Mouse (Mus musculus): Measurements from ENCODE around the gene Lnpk. TPM values are rescaled to one million over a fixed set of nuclear protein-coding genes. Genes with fewer than 3 reads are reported as not detected.
A peak's percentile ranks its signal among the peaks of the same experiment; 100 is the strongest.

Gene Lnpk
- 22.4 and 23.6 TPM in 2 replicates for polyA plus RNA-seq (2015; fragmentation: Nextera tagmentation; extraction: Ambion mirVana)

DNA sequence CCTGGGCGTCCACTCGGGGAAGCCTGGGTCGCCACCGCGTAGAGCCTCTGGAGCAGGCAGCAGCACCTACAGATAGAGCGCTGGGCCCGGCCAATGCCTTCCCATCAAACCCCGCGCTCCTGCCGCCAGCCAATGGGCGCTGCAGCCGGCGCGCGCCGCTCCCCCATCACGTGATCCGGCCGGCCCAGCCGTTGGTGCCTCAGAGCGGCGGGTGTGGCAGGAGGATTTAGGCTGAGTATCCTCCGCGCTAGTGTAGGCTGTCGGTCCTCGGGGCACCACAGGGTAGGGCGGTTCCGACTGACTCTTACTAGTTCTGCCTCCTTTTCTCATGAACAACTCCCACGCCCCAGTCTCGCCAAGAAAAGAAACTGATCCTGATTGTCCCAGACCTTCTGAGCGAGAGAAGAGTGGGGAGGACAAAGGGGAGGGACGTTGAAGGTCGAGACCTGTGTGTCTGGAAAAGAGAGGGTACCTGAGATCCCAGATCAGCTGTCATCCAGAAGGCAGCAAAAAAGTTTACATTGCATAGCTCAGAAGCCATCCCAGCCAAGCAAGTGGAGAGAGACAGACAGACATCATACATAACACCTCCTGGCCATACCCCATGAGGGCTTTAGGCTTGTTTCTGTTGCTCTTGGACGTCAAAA lies at the start of gene Lnpk:
TSS of gene Lnpk (minus strand) at position 593 of the 647 bp plus-strand sequence.
- peak within 1 kb of the TSS; percentile 99 for H3K4me3 ChIP-seq
- H3K4me2 ChIP-seq: peak within 1 kb of the TSS; percentile 83
- H3K27ac ChIP-seq: peak within 1 kb of the TSS; percentile 80
- H3K4me1 ChIP-seq: peaks cover 12% of the 10 kb centered on the region
- WGBS: under 1% methylated on average over 34 of the region's 34 CpGs
- H3K9me3 ChIP-seq: no peaks in the 10 kb centered on the region
- H3K9ac ChIP-seq: peak within 1 kb of the TSS; percentile 97
- ATAC-seq (ENCODE audit: borderline replicate concordance, extremely low read depth, low FRiP score, low TSS enrichment): peak; percentile 99
- H3K27me3 ChIP-seq: no peaks in the 10 kb centered on the region
- H3K36me3 ChIP-seq: no peaks in the 10 kb centered on the region

DNA sequence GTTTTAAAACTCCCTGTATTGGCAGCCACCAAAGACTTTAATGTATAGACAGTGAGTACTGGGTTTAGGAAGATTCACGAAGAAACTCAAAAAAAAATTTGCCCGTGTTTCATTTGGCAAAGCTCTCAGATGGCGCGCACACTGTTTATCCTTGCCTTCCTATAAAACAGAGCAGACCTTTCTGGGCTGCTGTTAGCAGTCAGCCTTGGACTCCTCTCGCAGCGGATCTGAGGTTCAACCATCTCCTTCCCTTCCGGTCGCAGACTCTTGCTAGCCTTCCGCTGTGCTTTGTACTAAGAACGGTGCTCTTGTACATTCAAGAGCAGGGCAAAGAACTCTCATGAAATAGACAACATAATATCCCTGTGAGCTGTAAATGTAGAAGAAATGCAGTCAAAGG lies 41.1 kb upstream of the Lnpk start:
- no peak overlapping the region for H3K4me2 ChIP-seq
- H3K4me3 ChIP-seq: no peak overlapping the region
- 77% methylated on average over 10 of the region's 10 CpGs for WGBS
- ATAC-seq (ENCODE audit: borderline replicate concordance, extremely low read depth, low FRiP score, low TSS enrichment): no peak
- H3K27ac ChIP-seq: no peak overlapping the region
- no peaks in the 10 kb centered on the region for H3K27me3 ChIP-seq
- H3K9me3 ChIP-seq: no peaks in the 10 kb centered on the region
- H3K4me1 ChIP-seq: no peaks in the 10 kb centered on the region
- H3K9ac ChIP-seq: no peak overlapping the region
- H3K36me3 ChIP-seq: no peaks in the 10 kb centered on the region

DNA sequence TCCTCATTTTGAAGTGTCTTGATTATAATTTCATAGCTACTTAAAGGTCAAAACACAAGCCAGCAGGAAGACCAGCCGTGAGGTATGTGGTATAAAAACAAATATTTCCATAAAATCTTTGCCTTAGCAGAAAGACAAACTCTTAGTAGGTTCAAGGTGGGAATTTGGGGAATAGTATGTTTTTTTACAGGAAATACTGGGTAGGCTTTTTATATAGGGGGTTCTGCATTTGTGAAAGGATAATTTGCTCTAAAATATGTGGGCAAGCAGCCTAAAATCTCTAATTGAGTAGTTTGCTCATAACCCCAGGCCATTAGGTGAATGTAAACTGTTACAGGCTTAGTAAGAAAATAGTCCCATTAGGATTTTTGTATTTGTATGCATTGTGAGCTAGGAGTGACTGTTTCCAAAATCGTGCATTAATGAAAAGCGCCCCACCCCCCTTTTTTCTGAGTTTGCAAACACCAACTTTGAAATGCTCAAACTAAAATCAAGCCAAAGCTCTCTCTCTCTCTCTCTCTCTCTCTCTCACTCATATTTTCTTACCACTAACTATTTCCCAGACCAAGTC lies 40.5 kb upstream of the Lnpk start:
- Histone ChIP-seq H3K4me3 (no peak overlapping the region), H3K9ac (no peak overlapping the region), H3K4me2 (no peak overlapping the region), H3K9me3 (no peaks in the 10 kb centered on the region), H3K36me3 (no peaks in the 10 kb centered on the region), H3K27ac (no peak overlapping the region), H3K4me1 (no peaks in the 10 kb centered on the region), H3K27me3 (no peaks in the 10 kb centered on the region)
- ATAC-seq (ENCODE audit: borderline replicate concordance, extremely low read depth, low FRiP score, low TSS enrichment): no peak
- WGBS: 68% methylated on average over 3 of the region's 3 CpGs

DNA sequence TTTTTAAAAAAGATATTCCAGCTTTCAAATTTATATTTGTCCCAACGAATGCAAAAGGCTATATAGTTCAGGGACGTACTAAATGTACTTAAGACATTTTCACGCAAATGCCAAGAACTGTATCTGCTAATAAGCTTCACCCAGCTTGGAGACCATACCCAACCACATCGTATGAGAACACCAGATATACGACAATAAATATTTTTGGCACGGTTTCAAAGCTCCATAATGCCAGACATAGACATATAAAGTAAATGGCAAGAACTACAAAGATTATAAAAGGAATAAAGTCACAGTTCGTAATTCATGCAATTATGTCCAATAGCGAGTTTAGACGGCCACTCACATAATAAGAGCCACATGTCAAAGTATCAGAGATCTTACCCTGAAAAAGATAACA lies 38.5 kb upstream of the Lnpk start:
- H3K9ac ChIP-seq: no peak overlapping the region
- H3K27ac ChIP-seq: no peak overlapping the region
- H3K4me2 ChIP-seq: no peak overlapping the region
- H3K27me3 ChIP-seq: no peaks in the 10 kb centered on the region
- ATAC-seq (ENCODE audit: borderline replicate concordance, extremely low read depth, low FRiP score, low TSS enrichment): no peak
- H3K36me3 ChIP-seq: no peaks in the 10 kb centered on the region
- WGBS: 53% methylated on average over 9 of the region's 9 CpGs
- H3K9me3 ChIP-seq: no peaks in the 10 kb centered on the region
- H3K4me1 ChIP-seq: no peaks in the 10 kb centered on the region
- H3K4me3 ChIP-seq: no peak overlapping the region

DNA sequence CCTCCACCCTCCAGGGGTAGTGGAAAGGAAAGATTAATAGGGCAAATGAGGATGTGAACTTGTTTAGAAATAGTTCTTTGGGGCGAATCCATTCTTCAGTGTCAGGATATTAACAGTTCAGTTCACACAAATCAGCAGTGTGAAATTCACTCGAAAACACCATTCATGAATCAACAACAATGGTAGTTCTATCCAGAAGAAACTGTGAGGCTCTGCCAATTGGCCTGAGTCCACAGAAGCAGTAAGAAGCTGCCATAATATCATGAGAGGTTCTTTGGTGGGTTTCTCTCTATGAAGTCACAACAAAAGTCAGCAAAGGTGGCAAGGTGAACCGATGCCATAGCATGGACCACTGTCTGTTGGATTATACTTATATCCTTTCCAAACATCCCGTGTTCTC lies 32.2 kb upstream of the Lnpk start:
- Histone ChIP-seq H3K9me3 (no peaks in the 10 kb centered on the region), H3K27ac (no peak overlapping the region), H3K27me3 (no peaks in the 10 kb centered on the region), H3K9ac (no peak overlapping the region), H3K4me3 (no peak overlapping the region), H3K4me1 (no peaks in the 10 kb centered on the region), H3K4me2 (no peak overlapping the region), H3K36me3 (no peaks in the 10 kb centered on the region)
- WGBS: 82% methylated on average over 4 of the region's 4 CpGs
- no peak for ATAC-seq (ENCODE audit: borderline replicate concordance, extremely low read depth, low FRiP score, low TSS enrichment)

DNA sequence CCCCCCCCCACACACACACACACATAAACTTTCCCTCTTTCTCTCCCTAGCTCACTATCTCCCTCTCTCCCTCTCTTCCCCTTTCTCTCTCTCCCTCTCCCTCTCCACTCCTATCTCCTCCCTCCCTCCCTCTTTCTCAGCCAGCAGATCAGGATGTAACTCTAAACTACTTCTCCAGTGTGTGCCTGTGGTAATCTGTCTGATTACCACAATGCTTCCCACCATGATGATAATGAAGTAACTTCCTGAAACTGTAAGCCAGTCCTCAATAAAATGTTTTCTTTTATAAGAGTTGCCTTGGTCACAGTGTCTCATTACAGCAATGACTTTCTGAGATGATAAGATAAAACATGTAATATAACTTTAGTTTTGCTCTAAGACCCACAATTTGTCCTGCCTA lies 30.1 kb upstream of the Lnpk start:
- H3K36me3 ChIP-seq: no peaks in the 10 kb centered on the region
- no peak overlapping the region for H3K27ac ChIP-seq
- H3K27me3 ChIP-seq: no peaks in the 10 kb centered on the region
- no peak overlapping the region for H3K4me2 ChIP-seq
- no peaks in the 10 kb centered on the region for H3K9me3 ChIP-seq
- H3K4me1 ChIP-seq: no peaks in the 10 kb centered on the region
- no peak overlapping the region for H3K9ac ChIP-seq
- ATAC-seq (ENCODE audit: borderline replicate concordance, extremely low read depth, low FRiP score, low TSS enrichment): no peak
- H3K4me3 ChIP-seq: no peak overlapping the region

DNA sequence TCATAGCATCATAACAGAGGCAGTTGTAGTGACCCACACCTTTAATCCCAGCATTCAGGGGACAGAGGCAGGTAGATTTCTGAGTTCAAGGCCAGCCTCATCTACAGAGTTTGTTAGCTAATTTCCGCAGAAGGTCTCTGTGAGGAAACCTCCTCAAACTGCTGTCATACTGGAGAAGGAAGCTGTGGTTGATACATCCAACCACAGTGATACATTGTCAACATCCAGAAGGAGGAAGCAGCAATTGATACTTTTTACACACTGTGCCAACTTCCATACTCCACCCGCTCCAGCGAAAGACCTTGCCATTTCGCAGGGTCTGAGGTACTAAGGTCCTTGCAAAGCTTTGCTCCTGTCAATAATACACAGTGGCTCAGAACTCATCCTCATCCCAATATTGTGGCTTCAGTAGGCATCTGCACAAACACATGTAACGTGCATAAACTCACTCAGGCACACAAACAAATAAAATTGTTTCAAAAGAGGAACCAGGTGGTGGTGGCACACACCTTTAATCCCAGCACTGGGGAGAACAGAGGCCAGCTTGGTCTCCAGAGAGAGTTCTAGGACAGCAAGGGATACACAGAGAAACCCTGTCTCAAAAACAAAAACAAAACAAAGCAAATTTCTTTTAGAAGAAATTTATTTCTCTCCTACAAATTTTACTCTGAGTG lies 27.0 kb upstream of the Lnpk start:
- no peak for ATAC-seq (ENCODE audit: borderline replicate concordance, extremely low read depth, low FRiP score, low TSS enrichment)
- WGBS: 83% methylated on average over 5 of the region's 5 CpGs

DNA sequence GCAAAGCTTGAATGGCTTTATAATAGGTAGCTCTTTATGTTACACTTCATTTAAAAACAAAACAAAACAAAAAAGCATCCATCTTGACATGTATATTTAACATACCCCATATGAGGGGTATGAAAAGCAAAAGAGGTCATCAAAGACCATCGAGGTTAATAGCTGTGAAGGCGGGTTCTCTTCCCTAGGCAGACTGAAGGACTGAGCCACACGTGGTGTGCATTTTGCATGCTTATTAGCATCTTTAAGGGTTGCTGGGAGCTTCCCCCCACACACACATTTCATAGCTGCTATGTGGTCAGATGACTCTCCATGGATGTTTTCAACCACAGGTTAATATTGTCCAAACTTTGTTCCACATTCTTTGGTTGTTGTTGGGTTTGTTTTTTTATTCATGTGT lies 24.8 kb upstream of the Lnpk start:
- ATAC-seq (ENCODE audit: borderline replicate concordance, extremely low read depth, low FRiP score, low TSS enrichment): no peak
- Histone ChIP-seq H3K9ac (no peak overlapping the region), H3K4me3 (no peak overlapping the region), H3K27ac (no peak overlapping the region), H3K4me1 (no peaks in the 10 kb centered on the region), H3K9me3 (no peaks in the 10 kb centered on the region), H3K36me3 (no peaks in the 10 kb centered on the region), H3K27me3 (no peaks in the 10 kb centered on the region), H3K4me2 (no peak overlapping the region)
- 59% methylated on average over 3 of the region's 3 CpGs for WGBS

More for the DNA sequence above, 27.0 kb upstream of the Lnpk start:
- no peaks in the 10 kb centered on the region for H3K4me1 ChIP-seq
- no peaks in the 10 kb centered on the region for H3K27me3 ChIP-seq
- H3K9me3 ChIP-seq: no peaks in the 10 kb centered on the region
- H3K27ac ChIP-seq: no peak overlapping the region
- H3K4me3 ChIP-seq: no peak overlapping the region
- H3K36me3 ChIP-seq: no peaks in the 10 kb centered on the region
- H3K4me2 ChIP-seq: no peak overlapping the region
- H3K9ac ChIP-seq: no peak overlapping the region

DNA sequence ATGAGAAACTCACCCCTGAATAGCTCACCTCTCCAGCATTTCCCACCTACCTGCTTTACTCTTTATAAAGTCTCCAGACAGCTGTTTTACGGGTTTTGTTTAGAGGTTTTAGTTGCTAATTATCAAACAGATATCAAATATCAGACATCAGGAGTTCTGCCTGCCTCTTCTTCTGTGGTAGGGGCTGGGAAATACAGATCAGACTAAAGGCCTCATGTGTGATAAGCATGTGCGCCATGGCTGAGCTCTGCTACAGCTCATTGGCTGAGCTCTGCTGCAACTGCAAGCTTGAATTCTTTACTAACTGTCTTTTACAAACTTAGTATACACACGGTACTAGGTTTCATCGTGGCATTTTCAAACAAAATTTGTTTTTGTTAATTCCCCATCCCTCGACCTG lies 23.2 kb upstream of the Lnpk start:
- 70% methylated on average over 5 of the region's 5 CpGs for WGBS
- no peak for ATAC-seq (ENCODE audit: borderline replicate concordance, extremely low read depth, low FRiP score, low TSS enrichment)
- no peak overlapping the region for H3K4me2 ChIP-seq
- H3K4me3 ChIP-seq: no peak overlapping the region
- no peaks in the 10 kb centered on the region for H3K27me3 ChIP-seq
- no peak overlapping the region for H3K27ac ChIP-seq
- H3K9ac ChIP-seq: no peak overlapping the region
- no peaks in the 10 kb centered on the region for H3K9me3 ChIP-seq
- no peaks in the 10 kb centered on the region for H3K4me1 ChIP-seq
- no peaks in the 10 kb centered on the region for H3K36me3 ChIP-seq

DNA sequence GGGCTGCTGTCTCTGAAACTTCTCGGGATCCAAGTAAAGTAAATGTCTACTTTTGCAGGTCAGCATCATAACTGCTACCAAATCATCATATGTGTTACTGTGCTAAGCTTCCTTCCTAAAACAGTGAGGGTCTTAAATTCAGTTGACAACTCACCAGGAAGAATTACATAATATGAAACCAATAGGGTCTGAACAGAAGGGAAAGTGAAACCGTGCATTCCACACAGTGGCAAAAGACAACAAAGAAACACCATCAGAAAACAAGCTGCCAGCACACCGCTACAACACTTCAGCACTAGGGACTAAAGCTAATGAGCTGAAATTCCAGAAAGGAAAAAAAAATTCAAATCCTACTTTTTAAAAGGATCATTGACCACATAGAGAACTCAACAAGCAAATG lies 17.9 kb upstream of the Lnpk start:
- H3K9me3 ChIP-seq: no peaks in the 10 kb centered on the region
- H3K4me3 ChIP-seq: no peak overlapping the region
- H3K4me1 ChIP-seq: no peaks in the 10 kb centered on the region
- 80% methylated on average over 3 of the region's 3 CpGs for WGBS
- no peak for ATAC-seq (ENCODE audit: borderline replicate concordance, extremely low read depth, low FRiP score, low TSS enrichment)
- H3K27me3 ChIP-seq: no peaks in the 10 kb centered on the region
- no peak overlapping the region for H3K9ac ChIP-seq
- no peak overlapping the region for H3K4me2 ChIP-seq
- no peaks in the 10 kb centered on the region for H3K36me3 ChIP-seq
- H3K27ac ChIP-seq: no peak overlapping the region

DNA sequence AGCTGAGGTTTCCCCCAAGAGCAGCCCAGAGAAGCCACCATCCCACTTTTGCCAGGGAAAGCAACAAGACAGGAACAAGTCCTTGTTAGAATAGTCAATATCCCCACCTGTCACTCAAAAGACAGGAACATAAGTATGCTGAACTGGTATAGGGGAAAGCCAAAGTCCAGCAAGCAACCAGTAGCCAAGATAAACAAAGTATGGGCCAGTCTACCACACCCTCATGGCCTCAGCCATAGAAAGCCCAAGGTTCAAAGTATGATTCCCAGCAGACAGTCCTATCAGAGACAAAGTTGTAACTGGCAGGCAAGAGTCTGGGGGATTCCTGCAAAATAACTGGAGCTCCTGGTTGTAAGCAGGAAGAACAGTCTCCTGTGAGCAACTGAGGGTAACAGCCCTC lies 16.9 kb upstream of the Lnpk start:
- Histone ChIP-seq H3K4me1 (no peaks in the 10 kb centered on the region), H3K4me2 (no peak overlapping the region), H3K9me3 (no peaks in the 10 kb centered on the region), H3K36me3 (no peaks in the 10 kb centered on the region), H3K27me3 (no peaks in the 10 kb centered on the region), H3K4me3 (no peak overlapping the region), H3K9ac (no peak overlapping the region), H3K27ac (no peak overlapping the region)
- no peak for ATAC-seq (ENCODE audit: borderline replicate concordance, extremely low read depth, low FRiP score, low TSS enrichment)

DNA sequence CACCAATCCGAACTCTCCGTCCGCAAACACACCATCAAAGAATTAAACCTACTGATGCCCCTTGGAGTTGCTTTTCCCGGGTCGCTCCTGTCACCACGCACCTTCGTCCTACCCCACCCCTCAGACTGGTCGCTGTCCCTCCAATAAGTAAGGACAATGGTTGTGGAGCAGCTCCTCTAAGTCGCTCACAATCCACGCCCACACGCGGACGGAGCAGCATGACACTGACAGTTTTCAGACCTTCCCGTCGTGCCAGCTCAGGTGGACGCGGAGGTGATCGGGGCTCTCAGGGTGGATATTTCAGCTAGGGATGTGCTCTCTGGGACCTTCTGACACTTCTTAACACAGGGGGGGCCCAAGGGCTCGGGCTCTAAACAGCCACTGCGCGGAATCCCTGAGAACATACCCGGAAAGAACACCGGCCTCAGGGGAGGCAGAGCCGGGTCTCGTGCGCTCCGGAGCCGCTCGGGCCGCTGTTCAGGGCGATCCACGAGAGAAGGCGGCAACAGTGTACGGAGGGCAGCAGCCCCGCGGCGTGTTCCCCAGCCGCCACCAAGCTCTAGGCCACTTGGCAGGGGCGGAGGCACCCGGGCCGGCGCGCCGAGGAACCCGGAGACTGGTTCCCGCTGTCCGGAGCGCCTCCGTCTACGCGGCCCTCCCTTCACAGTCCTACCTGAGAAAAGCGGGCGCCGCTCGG lies 941 bp downstream of the Lnpk start:
- H3K9me3 ChIP-seq: no peaks in the 10 kb centered on the region
- peak overlapping the region; percentile 97 for H3K9ac ChIP-seq
- ATAC-seq (ENCODE audit: borderline replicate concordance, extremely low read depth, low FRiP score, low TSS enrichment): peak; percentile 85
- peak overlapping the region; percentile 83 for H3K4me2 ChIP-seq
- H3K36me3 ChIP-seq: no peaks in the 10 kb centered on the region
- H3K4me3 ChIP-seq: peak overlapping the region; percentile 99
- no peaks in the 10 kb centered on the region for H3K27me3 ChIP-seq
- WGBS: under 1% methylated on average over 55 of the region's 55 CpGs
- H3K4me1 ChIP-seq: peaks cover 12% of the 10 kb centered on the region
- peak overlapping the region; percentile 80 for H3K27ac ChIP-seq

Measured in lung, embryonic 15.5 days (tissue).